Mouse (Mus musculus) thymus, adult 2 months (tissue): ENCODE measurements at regions not wholly inside any gene's neighbourhood (a gene's known extent, or its start where the extent isn't known, plus 50 kb on each side); places are given as distances from the start of the nearest gene placed in this dataset.

ENCODE experiments used
- CTCF ChIP-seq: fragments of 200-500 bp; IDR thresholded peaks from 2 replicates; pipeline ENCODE4 v1.5.1; 2012; ENCODE audit warnings: mild to moderate bottlenecking, control low read depth, low read length, moderate library complexity, borderline replicate concordance; ENCODE audit not compliant: control insufficient read depth, poor library complexity, insufficient read depth; ENCODE audit errors: extremely low read depth
- POLR2A ChIP-seq: fragments of 200-500 bp; IDR thresholded peaks from 2 replicates; pipeline ENCODE4 v1.6.1; 2012; ENCODE audit warnings: mild to moderate bottlenecking, low read length, control low read depth, moderate library complexity; ENCODE audit not compliant: control insufficient read depth, poor library complexity, insufficient read depth; ENCODE audit errors: extremely low read depth

DNA sequence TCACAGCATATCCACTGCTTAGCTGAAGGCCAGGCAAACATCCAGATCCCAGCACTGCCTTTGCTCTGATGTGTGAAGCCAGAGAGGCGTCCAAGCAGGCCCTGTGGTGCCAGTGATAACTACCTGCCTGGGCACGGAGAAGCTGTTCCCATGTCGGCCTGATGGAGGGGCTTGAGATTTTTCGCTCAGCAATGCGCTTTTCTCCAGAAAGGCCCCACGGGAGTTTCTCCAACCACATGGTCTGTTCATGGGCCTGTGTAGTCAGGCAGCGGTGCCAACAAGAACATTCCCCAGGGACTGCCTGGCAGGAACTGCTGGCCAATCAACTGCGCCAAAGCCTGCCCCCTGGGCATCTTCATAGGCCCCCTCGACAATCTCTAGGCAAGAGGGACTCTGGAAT lies 95.4 kb upstream of the Usp24 start:
- no peak for TF ChIP-seq POLR2A
- TF ChIP-seq CTCF, result no peak
